Mouse (Mus musculus) liver, embryonic 14 days (tissue): ENCODE results near the gene Abraxas1. TPM values are rescaled to one million over a fixed set of nuclear protein-coding genes. Genes with fewer than 3 reads are reported as not detected.

Experiments used
- polyA plus RNA-seq: library from polyadenylated mRNA; depleted of rRNA; stranded (reverse); fragments of >200 nt; gene quantifications from 2 replicates; pipeline ENCODE4 v1.2.3, GENCODE M21; 2012; rRNA removed

The Abraxas1 gene
- 11.8 and 13.1 TPM in 2 replicates for polyA plus RNA-seq

GRCm38 (mm10) chr5:100820483-100821184 is at the start of gene Abraxas1:
Gene Abraxas1 (minus strand): TSS chr5:100820965.

GRCm38 (mm10) chr5:100845485-100845847 is 24.7 kb upstream of the Abraxas1 start, which contains the start of gene Gpat3:
Gene Gpat3 (plus strand): TSS chr5:100845713.

DNA sequence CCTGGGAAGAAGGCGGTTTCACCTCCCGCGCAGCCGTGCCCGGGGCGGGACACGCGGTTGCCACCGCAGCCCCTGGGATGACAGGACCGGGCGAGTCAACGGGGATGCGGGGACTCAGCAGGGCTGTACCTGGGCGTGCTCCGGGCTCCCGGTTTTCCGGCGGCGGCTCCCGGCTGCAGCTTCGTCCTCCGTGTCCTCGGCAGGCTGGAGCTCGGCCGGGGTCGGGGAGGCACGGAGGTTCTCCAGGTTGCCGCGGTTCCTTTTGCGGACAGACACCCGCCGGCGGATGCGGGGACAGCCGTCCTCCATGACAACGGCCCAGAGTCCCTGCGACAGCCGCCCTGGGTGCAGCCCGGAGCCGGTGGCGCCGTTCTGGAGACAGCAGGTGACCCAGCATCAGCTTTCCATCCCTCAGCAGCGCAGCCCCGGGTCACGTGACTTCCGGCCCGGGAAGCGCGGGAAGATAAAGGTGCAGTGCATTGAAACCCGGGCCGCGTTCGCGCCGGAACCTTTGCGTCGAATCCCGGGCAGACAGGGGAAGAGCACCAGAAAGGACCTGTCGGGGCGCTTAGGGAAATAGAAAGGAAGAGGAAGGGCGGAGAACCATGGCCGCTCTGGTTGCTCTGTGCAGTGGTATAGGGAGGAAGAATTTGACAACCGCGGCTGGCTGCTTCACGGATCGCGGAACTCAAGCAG is 22.5 kb downstream of the Abraxas1 start, which contains the start of the genes Helq and Mrps18c:
Helq (minus strand) TSS at position 434 of the 696 bp plus-strand sequence.
Mrps18c (plus strand) TSS at position 463 of the 696 bp plus-strand sequence.

Other genes with a start within 250 kb of the Abraxas1 start
- 60.6 and 88.5 TPM in 2 replicates for gene Plac8, start 248.7 kb downstream of the Abraxas1 start, polyA plus RNA-seq
- gene Coq2, start 145.8 kb downstream of the Abraxas1 start, polyA plus RNA-seq, result 24.3 and 26.8 TPM in 2 replicates
- gene Hpse, start 101.2 kb downstream of the Abraxas1 start, polyA plus RNA-seq, result 1.4 and 1.7 TPM in 2 replicates
- 12.9 and 16.9 TPM in 2 replicates for gene Helq, start 22.4 kb downstream of the Abraxas1 start, polyA plus RNA-seq
- 54.6 and 55.4 TPM in 2 replicates for gene Mrps18c, start 22.3 kb downstream of the Abraxas1 start, polyA plus RNA-seq
- gene Gpat3, start 24.7 kb upstream of the Abraxas1 start, polyA plus RNA-seq, result 0.76 and 0.95 TPM in 2 replicates